Mouse (Mus musculus): ENCODE measurements at regions not wholly inside any gene's neighbourhood (a gene's known extent, or its start where the extent isn't known, plus 50 kb on each side); places are given as distances from the start of the nearest gene placed in this dataset.

DNA sequence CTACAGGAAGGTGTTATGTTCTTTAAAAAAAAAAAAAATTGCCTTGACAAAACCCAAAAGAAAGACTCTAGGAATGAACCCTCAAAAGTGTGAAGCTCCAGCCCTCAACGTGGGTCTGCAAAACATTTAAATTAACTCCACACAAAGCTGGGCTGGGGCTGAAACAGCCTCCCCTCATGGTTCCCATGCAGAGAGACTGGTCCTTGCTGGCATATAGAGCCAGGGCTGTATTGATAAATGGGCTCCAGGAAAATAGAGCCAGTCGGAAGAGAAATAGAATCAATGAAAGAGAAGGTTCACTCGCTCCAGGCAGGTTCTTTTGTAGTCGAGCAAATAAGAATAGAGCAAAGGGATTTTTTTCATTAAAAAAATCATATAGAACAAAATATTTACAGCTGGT lies 63.3 kb upstream of the Cul1 start:
- TF ChIP-seq CTCF (IDR thresholded peaks at IDR 0.05; ENCODE audit: borderline replicate concordance, control insufficient read depth, extremely low read depth, insufficient read depth, low read length, poor library complexity) (no peak), POLR2A (IDR thresholded peaks at IDR 0.05; ENCODE audit: control insufficient read depth, extremely low read depth, insufficient read depth, low read length, poor library complexity) (no peak)

Measured in thymus, adult 2 months (tissue).